Mouse (Mus musculus): ENCODE data around the gene Poldip2. TPM values are rescaled to one million over a fixed set of nuclear protein-coding genes. Genes with fewer than 3 reads are reported as not detected.
A peak's percentile ranks its signal among the peaks of the same experiment; 100 is the strongest.
"Not testable (repeated sequence)": the region's sequence is repeated elsewhere in the genome, so short reads cannot be mapped to it uniquely, and the experiment has no call there.

The Poldip2 gene
- polyA plus RNA-seq, 1 experiment = not detected

- WGBS = 67% methylated on average over 2 of the region's 2 CpGs
- Histone ChIP-seq H3K4me3 (ENCODE audit: insufficient read depth, low read depth, low read length) (no peak overlapping the region), H3K4me1 (ENCODE audit: control insufficient read depth, insufficient read depth, low read length) (no peaks in the 10 kb centered on the region), H3K27ac (ENCODE audit: insufficient read depth, low read depth, low read length) (no peak overlapping the region)
- TF ChIP-seq CTCF (IDR thresholded peaks at IDR 0.05; ENCODE audit: insufficient read depth, low read depth, low read length) (no peak), POLR2A (IDR thresholded peaks at IDR 0.05; ENCODE audit: insufficient read depth, low read depth, low read length) (no peak)
These were observed 3.7 kb downstream of the Poldip2 start for GRCm38 (mm10) chr11:78515549-78516325.

GRCm38 (mm10) chr11:78518931-78519330 is 6.9 kb downstream of the Poldip2 start:
- no peak overlapping the region for H3K27ac ChIP-seq (ENCODE audit: insufficient read depth, low read depth, low read length)
- H3K4me3 ChIP-seq (ENCODE audit: insufficient read depth, low read depth, low read length) = no peak overlapping the region
- no peak for TF ChIP-seq CTCF (IDR thresholded peaks at IDR 0.05; ENCODE audit: insufficient read depth, low read depth, low read length)
- no peak for TF ChIP-seq POLR2A (IDR thresholded peaks at IDR 0.05; ENCODE audit: insufficient read depth, low read depth, low read length)
- no peaks in the 10 kb centered on the region for H3K4me1 ChIP-seq (ENCODE audit: control insufficient read depth, insufficient read depth, low read length)
- 75% methylated on average over 10 of the region's 10 CpGs for WGBS

GRCm38 (mm10) chr11:78521880-78522279 is 9.9 kb downstream of the Poldip2 start:
- H3K27ac ChIP-seq (ENCODE audit: insufficient read depth, low read depth, low read length) = 0 out of 2 replicates have a peak overlapping the region, but pooled peaks have one; percentile 32
- TF ChIP-seq CTCF (IDR thresholded peaks at IDR 0.05; ENCODE audit: insufficient read depth, low read depth, low read length) (no peak), POLR2A (IDR thresholded peaks at IDR 0.05; ENCODE audit: insufficient read depth, low read depth, low read length) (no peak)
- no peak overlapping the region for H3K4me3 ChIP-seq (ENCODE audit: insufficient read depth, low read depth, low read length)
- 80% methylated on average over 3 of the region's 3 CpGs for WGBS
- H3K4me1 ChIP-seq (ENCODE audit: control insufficient read depth, insufficient read depth, low read length) = no peaks in the 10 kb centered on the region

- Histone ChIP-seq H3K4me3 (ENCODE audit: insufficient read depth, low read depth, low read length) (no peak overlapping the region), H3K27ac (ENCODE audit: insufficient read depth, low read depth, low read length) (0 out of 2 replicates have a peak overlapping the region, but pooled peaks have one; percentile 32), H3K4me1 (ENCODE audit: control insufficient read depth, insufficient read depth, low read length) (no peaks in the 10 kb centered on the region)
- WGBS = 100% methylated on average over 1 of the region's 1 CpGs
- no peak for TF ChIP-seq CTCF (IDR thresholded peaks at IDR 0.05; ENCODE audit: insufficient read depth, low read depth, low read length)
- TF ChIP-seq POLR2A (IDR thresholded peaks at IDR 0.05; ENCODE audit: insufficient read depth, low read depth, low read length) = no peak
These were observed 10.5 kb downstream of the Poldip2 start for GRCm38 (mm10) chr11:78522481-78522997.

GRCm38 (mm10) chr11:78523241-78523955 is 11.4 kb downstream of the Poldip2 start:
- H3K4me3 ChIP-seq (ENCODE audit: insufficient read depth, low read depth, low read length) = no peak overlapping the region
- H3K27ac ChIP-seq (ENCODE audit: insufficient read depth, low read depth, low read length) = no peak overlapping the region; the same call in 1 of the 2 replicates
- no peak for TF ChIP-seq POLR2A (IDR thresholded peaks at IDR 0.05; ENCODE audit: insufficient read depth, low read depth, low read length)
- TF ChIP-seq CTCF (IDR thresholded peaks at IDR 0.05; ENCODE audit: insufficient read depth, low read depth, low read length) = no peak
- H3K4me1 ChIP-seq (ENCODE audit: control insufficient read depth, insufficient read depth, low read length) = no peaks in the 10 kb centered on the region
- WGBS = 73% methylated on average over 9 of the region's 9 CpGs

GRCm38 (mm10) chr11:78524838-78525237 is 12.8 kb downstream of the Poldip2 start:
- TF ChIP-seq CTCF (IDR thresholded peaks at IDR 0.05; ENCODE audit: insufficient read depth, low read depth, low read length) = no peak
- Histone ChIP-seq H3K27ac (ENCODE audit: insufficient read depth, low read depth, low read length) (no peak overlapping the region), H3K4me1 (ENCODE audit: control insufficient read depth, insufficient read depth, low read length) (no peaks in the 10 kb centered on the region), H3K4me3 (ENCODE audit: insufficient read depth, low read depth, low read length) (no peak overlapping the region)
- 22% methylated on average over 2 of the region's 2 CpGs for WGBS

GRCm38 (mm10) chr11:78528714-78529113 is 16.7 kb downstream of the Poldip2 start:
- H3K4me3 ChIP-seq (ENCODE audit: insufficient read depth, low read depth, low read length) = no peak overlapping the region
- no peak for TF ChIP-seq POLR2A (IDR thresholded peaks at IDR 0.05; ENCODE audit: insufficient read depth, low read depth, low read length)
- no peak for TF ChIP-seq CTCF (IDR thresholded peaks at IDR 0.05; ENCODE audit: insufficient read depth, low read depth, low read length)
- H3K27ac ChIP-seq (ENCODE audit: insufficient read depth, low read depth, low read length) = no peak overlapping the region
- H3K4me1 ChIP-seq (ENCODE audit: control insufficient read depth, insufficient read depth, low read length) = no peaks in the 10 kb centered on the region
- WGBS = 85% methylated on average over 9 of the region's 9 CpGs

GRCm38 (mm10) chr11:78530001-78530400 is 18.0 kb downstream of the Poldip2 start:
- no peak overlapping the region for H3K27ac ChIP-seq (ENCODE audit: insufficient read depth, low read depth, low read length)
- TF ChIP-seq POLR2A (IDR thresholded peaks at IDR 0.05; ENCODE audit: insufficient read depth, low read depth, low read length) = no peak
- no peak for TF ChIP-seq CTCF (IDR thresholded peaks at IDR 0.05; ENCODE audit: insufficient read depth, low read depth, low read length)
- WGBS = 92% methylated on average over 12 of the region's 12 CpGs
- no peaks in the 10 kb centered on the region for H3K4me1 ChIP-seq (ENCODE audit: control insufficient read depth, insufficient read depth, low read length)
- H3K4me3 ChIP-seq (ENCODE audit: insufficient read depth, low read depth, low read length) = no peak overlapping the region

- H3K27ac ChIP-seq (ENCODE audit: insufficient read depth, low read depth, low read length) = no peak overlapping the region
- TF ChIP-seq POLR2A (IDR thresholded peaks at IDR 0.05; ENCODE audit: insufficient read depth, low read depth, low read length) (no peak), CTCF (IDR thresholded peaks at IDR 0.05; ENCODE audit: insufficient read depth, low read depth, low read length) (no peak)
- H3K4me1 ChIP-seq (ENCODE audit: control insufficient read depth, insufficient read depth, low read length) = no peaks in the 10 kb centered on the region
- H3K4me3 ChIP-seq (ENCODE audit: insufficient read depth, low read depth, low read length) = no peak overlapping the region
- WGBS = 73% methylated on average over 6 of the region's 6 CpGs
These were observed 19.1 kb downstream of the Poldip2 start for GRCm38 (mm10) chr11:78531046-78531445.

- H3K4me3 ChIP-seq (ENCODE audit: insufficient read depth, low read depth, low read length); H3K4me1 ChIP-seq (ENCODE audit: control insufficient read depth, insufficient read depth, low read length); H3K27ac ChIP-seq (ENCODE audit: insufficient read depth, low read depth, low read length): not testable (repeated sequence)
- WGBS = 97% methylated on average over 10 of the region's 10 CpGs
These were observed 19.5 kb downstream of the Poldip2 start for GRCm38 (mm10) chr11:78531515-78531914.

All from olfactory bulb, adult 2 months (tissue).